Mouse (Mus musculus) kidney, postnatal 25 days (tissue): ENCODE measurements around the gene Pwp1.
"Not testable (repeated sequence)": the region's sequence is repeated elsewhere in the genome, so short reads cannot be mapped to it uniquely, and the experiment has no call there.

Source experiments
- DNase-seq, 2 experiments: peaks; one replicate each; pipeline ENCODE4 v3.0.0; 2021; ENCODE audit warnings: mixed read lengths in 2 of 2

The Pwp1 gene

GRCm38 (mm10) chr10:85829085-85829853 lies at the start of gene Pwp1:
Pwp1 (plus strand) TSS chr10:85829494.
- DNase-seq, result peak; percentile 38 to 72

DNA sequence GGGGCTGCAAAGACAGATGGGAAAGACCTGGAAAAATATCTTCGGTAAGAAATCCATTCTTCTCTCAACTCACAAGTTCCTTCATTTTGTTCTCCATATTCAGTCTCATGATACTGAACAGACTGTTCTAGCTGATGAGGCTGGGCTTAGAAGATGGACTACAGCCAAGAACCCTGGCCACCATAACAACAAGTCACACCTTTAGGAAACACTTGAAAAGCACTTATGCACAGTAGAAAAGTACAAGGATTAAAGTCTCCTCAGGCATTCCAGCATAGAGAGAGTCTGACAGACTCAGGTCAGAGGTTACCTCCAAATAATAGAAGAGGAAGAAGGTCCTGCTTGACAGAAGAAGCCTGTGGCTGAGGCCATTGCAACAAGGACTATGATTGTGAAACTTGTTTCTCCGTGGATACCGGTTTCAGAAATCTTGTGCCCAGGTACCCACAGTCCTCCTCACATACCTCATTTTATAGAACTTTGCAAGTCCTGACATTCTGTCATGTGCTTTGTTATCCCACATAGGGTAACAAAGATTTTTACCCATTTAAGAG lies 7.1 kb upstream of the Pwp1 start:
- not testable (repeated sequence) for DNase-seq

- not testable (repeated sequence) for DNase-seq
Measured at GRCm38 (mm10) chr10:85823752-85824151, 5.5 kb upstream of the Pwp1 start.

GRCm38 (mm10) chr10:85828722-85829084 lies 591 bp upstream of the Pwp1 start:
- not testable (repeated sequence) for DNase-seq

DNA sequence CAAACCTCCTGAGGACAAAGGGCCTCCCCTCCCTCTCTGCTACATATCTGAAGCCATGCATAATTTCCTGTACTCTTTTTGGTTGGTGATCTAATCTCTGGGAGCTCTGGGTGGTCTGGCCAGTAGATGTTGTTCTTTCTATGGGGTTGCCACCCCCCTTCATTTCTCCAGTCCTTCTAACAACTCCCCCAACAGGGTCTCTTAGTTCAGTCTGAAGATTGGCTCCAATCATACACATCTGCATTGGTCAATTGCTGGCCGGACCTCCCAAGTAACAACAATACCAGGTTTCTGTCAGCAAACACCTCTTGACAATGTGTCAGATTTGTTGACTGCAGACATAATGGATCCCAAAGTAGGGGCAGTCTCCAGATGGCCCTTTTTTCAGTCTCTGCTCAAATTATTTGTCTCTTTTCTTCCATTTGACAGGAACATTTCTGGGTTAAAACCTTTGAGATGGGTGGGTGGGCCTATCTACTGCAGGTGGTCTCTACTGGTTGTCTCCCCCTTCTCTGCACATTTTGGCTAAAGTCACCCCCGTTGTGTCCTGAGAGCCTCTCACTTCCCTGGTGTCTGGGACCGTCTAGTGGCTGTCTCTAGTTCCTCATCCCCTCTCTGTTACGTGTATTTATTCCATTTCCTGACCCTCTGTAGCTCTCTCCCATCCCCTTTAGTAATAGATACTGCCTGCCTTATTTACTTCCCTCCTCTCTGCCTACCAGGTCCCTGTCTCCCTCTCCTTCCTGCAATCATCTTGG lies 17.0 kb downstream of the Pwp1 start:
- DNase-seq, result no peak

GRCm38 (mm10) chr10:85871698-85872478 lies 42.6 kb downstream of the Pwp1 start:
- peak; percentile 94 to 95 for DNase-seq

GRCm38 (mm10) chr10:85872479-85872773 lies 43.1 kb downstream of the Pwp1 start:
- no peak for DNase-seq

DNA sequence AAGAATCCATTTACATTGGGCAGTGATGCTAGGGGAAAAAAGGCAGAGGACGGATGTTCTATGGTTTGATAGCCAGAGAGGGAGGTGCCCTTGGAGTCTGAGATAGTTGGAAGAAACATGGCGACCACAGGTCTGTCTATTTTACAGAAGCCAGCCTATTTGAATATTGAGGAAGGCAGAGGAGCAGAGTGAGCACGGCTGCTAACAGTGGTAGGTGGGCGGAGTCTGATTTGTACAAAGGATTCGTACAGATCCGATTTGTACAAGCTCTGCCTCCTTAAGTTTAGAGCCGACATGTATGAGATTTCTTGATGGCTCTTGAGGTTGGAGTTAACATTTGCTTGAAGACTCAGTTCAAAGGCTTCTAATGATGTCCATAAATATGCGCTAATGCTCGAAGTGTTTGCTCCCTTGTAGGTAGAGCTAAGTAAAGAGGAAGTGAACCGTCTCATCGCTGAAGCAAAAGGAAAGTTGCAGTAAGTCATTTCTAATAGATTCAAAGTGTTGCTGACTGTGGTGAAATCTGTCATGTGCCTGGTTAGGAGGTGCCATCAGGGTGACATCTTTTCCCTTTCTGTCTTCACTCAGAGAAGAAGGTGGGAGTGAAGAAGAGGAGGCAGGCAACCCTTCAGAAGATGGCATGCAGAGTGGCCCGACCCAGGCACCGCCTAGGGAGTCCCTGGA lies 44.7 kb downstream of the Pwp1 start:
- no peak for DNase-seq

DNA sequence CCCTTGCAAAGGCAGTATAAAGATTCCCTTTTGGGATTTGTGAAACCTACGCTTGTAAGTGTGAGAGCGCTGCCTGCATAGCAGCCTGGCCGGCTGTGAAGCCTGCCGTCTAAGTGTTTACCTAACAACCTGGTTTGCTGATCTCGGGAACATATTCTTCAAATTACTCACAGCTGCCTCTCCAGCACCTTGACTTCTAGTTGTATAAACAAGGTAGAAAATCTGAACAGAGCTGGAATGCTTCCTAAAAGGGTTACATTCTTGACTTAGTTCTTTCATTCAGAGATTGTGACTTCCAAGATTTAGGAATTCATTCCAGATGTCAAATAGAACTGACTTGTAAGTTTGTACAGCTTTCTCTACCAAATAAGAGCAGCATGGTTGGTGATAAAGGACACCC lies 46.5 kb downstream of the Pwp1 start:
- DNase-seq, result no peak

- DNase-seq, result no peak
Measured at GRCm38 (mm10) chr10:85879886-85880486, 50.7 kb downstream of the Pwp1 start.

- DNase-seq, result peak; percentile 98 to 100
Measured at GRCm38 (mm10) chr10:85916498-85917309, 87.4 kb downstream of the Pwp1 start, which contains the start of gene Prdm4. Prdm4 (minus strand) TSS chr10:85917142.

DNA sequence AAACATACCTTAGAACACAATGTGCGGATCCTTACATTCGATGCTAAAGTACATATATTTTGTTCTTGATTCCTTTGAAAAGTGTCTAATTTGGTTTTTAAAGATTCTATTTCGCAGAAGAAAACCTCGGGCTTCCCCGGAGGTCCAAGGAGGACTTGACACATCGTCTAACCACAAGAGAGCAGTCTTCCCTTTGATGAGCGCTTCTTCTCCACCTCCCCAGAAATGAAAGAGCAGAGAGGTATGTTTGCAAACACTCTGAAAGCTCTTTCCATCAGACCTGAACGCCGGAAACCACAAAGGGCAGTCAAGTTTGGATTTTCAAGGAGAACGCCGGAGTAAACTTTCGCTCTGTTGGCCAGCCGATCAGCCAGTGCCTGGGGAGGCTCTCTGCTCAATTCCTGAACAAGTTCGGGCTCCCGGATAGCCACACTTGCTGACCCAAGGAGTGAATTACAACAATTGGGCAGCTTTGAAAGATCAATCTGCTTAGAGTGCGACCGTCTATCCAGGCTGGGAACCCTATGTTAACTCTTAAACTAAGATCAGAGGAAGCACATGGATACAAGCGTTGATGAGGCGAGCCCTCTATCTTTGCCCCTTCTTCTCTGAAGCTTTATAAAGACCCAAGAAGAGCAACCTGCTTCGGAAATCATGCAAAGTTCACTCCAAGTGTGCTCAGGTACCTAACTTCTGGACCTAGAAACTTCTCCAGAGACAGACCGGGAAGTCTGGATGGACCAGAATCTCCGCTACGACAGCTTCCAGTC lies 98.6 kb downstream of the Pwp1 start, which contains the start of gene Ascl4:
Gene Ascl4 (plus strand): TSS at position 6 of the 770 bp plus-strand sequence.
- peak; percentile 22 to 34 for DNase-seq

GRCm38 (mm10) chr10:85928499-85929207 lies 99.4 kb downstream of the Pwp1 start:
- DNase-seq, result peak; percentile 71 to 89

- DNase-seq, result no peak
Measured at GRCm38 (mm10) chr10:85929208-85929591, 99.9 kb downstream of the Pwp1 start.

- no peak for DNase-seq
Measured at GRCm38 (mm10) chr10:85929962-85930361, 100.7 kb downstream of the Pwp1 start.

- no peak for DNase-seq
Measured at GRCm38 (mm10) chr10:85936280-85936965, 107.1 kb downstream of the Pwp1 start.
